24 mouse cellular contexts compared by ENCODE assay signal in the genomic region with DNA sequence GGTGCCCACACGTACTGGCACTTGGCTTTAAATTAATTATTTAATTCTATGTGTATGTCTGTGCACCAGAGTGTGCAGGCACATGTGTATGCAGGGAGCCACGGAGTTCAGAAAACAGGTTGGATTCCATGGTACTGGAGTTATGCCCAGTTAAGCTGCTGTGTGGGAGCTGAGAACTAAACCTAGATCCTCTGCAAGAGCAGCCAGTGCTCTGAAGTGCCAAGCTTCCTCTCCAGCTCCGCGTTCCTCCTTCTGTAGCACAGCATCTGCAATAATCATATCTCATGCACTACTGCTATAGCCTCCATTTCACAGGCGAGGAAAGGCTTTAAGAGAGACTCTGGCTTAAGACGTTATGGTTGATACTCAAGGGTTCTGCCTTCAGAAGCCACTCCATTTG. TPM values are rescaled to one million over a fixed set of nuclear protein-coding genes. Genes with fewer than 3 reads are reported as not detected.
"Had no signal": no experiment of that assay in that cellular context is flagged by ENCODE, and none has a peak within 500 bp of the region (broad histone marks: within the 10 kb centered on the region; RNA-seq: fewer than 3 reads in every experiment).

No protein-coding gene starts in this region.

- DNase-seq: cerebellum, adult 9-10 months; cerebellum, adult 9-11 months; cerebellum, postnatal 10 days; cerebellum, postnatal 14 days; cerebellum, postnatal 25 days; cerebellum, postnatal 36 days; embryo, embryonic 11 days; forebrain, postnatal 0 days; gastrocnemius, adult 2 months; gastrocnemius, postnatal 10 days; gastrocnemius, postnatal 14 days; gastrocnemius, postnatal 25 days; gastrocnemius, postnatal 36 days; heart, adult 18-20 months; heart, adult 2 months had no signal

- ATAC-seq: forebrain, embryonic 13.5 days; forebrain, embryonic 14.5 days; forebrain, embryonic 15.5 days; forebrain, embryonic 16.5 days; forebrain, postnatal 0 days had no signal

RNA-seq across cellular contexts. Expression of a gene that starts 22.3 kb away (rescaled TPM):
- total RNA-seq: common myeloid progenitor, adult 5-6 weeks; forebrain, postnatal 0 days; gastrocnemius, adult 18-20 months; gastrocnemius, adult 2 months; gastrocnemius, adult 8-10 months; gastrocnemius, postnatal 10 days; gastrocnemius, postnatal 14 days; gastrocnemius, postnatal 25 days; gastrocnemius, postnatal 36 days; gastrocnemius, postnatal 4 days; granulocyte monocyte progenitor cell, adult 5-6 weeks; heart, adult 18-20 months; heart, adult 2 months had no signal
